Mouse (Mus musculus): ENCODE results near the gene Dexi.

DNA sequence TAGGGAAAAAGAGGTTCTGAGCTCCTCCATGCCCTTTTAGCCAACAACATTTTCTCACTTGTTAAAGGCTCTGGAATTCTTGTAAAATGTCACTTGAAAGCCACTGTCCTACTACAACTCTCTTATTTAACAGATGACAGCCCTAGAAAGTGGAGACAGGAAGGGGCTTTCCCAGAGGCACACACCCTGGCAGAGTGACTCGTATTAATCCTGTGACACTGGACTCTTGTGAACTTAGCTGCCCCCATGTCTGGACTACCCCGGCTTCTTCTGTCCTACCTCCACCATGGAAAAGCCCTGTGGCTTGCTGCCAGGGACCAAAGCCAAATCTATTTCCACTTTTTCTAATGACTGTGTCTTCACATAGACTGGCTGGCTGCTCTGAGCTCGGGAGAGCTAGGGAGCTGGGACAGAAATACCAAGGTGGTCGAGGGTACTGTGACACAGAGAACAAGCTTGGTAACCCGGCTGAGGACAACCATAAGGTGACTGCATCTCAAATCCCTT is 44.7 kb downstream of the Dexi start:
- no peak for TF ChIP-seq CTCF (IDR thresholded peaks at IDR 0.05; ENCODE audit: low read depth, low read length)
- no peak for TF ChIP-seq GATA1 (IDR thresholded peaks at IDR 0.05; ENCODE audit: borderline replicate concordance, low read length)

Measured in G1E (cell line).